Mouse (Mus musculus): ENCODE results near the gene Arhgef25.

- no peak for TF ChIP-seq CTCF (IDR thresholded peaks at IDR 0.05; ENCODE audit: borderline replicate concordance, insufficient read depth, low read length)
- TF ChIP-seq POLR2A (IDR thresholded peaks at IDR 0.05; ENCODE audit: low read depth, low read length): peak; percentile 29; the same call in 1 of the 2 replicates
Observed at GRCm38 (mm10) chr10:127190398-127191190, 711 bp upstream of the Arhgef25 start.

All from embryonic fibroblast, embryonic 13.5 days (primary cell).